Mouse (Mus musculus) kidney, embryonic 14.5 days (tissue): Measurements from ENCODE around the gene Ift140. TPM values are rescaled to one million over a fixed set of nuclear protein-coding genes. Genes with fewer than 3 reads are reported as not detected.
A peak's percentile ranks its signal among the peaks of the same experiment; 100 is the strongest.

ENCODE experiments used
- ATAC-seq: fragments of 200-750 bp; cut with Nextera tagmentation; 2 replicates; pipeline ENCODE4 v1.8.0; 2017; ENCODE audit warnings: moderate number of reproducible peaks, mild to moderate bottlenecking, moderate TSS enrichment, moderate library complexity; ENCODE audit not compliant: low FRiP score, low TSS enrichment
- H3K27ac ChIP-seq: fragments of 300-500 bp; sonication (generic); 2 replicates; pipeline ENCODE4 v1.5.1; 2014; ENCODE audit warnings: low read depth, mild to moderate bottlenecking, low read length, moderate library complexity, mixed read lengths
- H3K27me3 ChIP-seq: fragments of 300-500 bp; sonication (generic); 2 replicates; pipeline ENCODE4 v1.6.1; 2014; ENCODE audit warnings: mild to moderate bottlenecking, low read length; ENCODE audit not compliant: control insufficient read depth, insufficient read depth
- H3K36me3 ChIP-seq: fragments of 300-500 bp; sonication (generic); 2 replicates; pipeline ENCODE4 v1.6.1; 2014; ENCODE audit warnings: low read length, mixed read lengths; ENCODE audit not compliant: control insufficient read depth, insufficient read depth
- H3K4me1 ChIP-seq: fragments of 300-500 bp; sonication (generic); 2 replicates; pipeline ENCODE4 v1.6.1; 2014; ENCODE audit warnings: low read length, mixed read lengths; ENCODE audit not compliant: control insufficient read depth, insufficient read depth
- H3K4me2 ChIP-seq: fragments of 300-500 bp; sonication (generic); replicated peaks from 2 replicates; pipeline ENCODE4 v1.6.1; 2014; ENCODE audit warnings: low read depth, mild to moderate bottlenecking, low read length
- H3K4me3 ChIP-seq: fragments of 300-500 bp; sonication (generic); 2 replicates; pipeline ENCODE4 v1.5.1; 2014; ENCODE audit warnings: mild to moderate bottlenecking, low read length
- H3K9ac ChIP-seq: fragments of 300-500 bp; sonication (generic); 2 replicates; pipeline ENCODE4 v1.6.1; 2014; ENCODE audit warnings: low read depth, mild to moderate bottlenecking, low read length, moderate library complexity
- H3K9me3 ChIP-seq: fragments of 300-500 bp; sonication (generic); 2 replicates; pipeline ENCODE4 v1.6.1; 2016; ENCODE audit warnings: low read length; ENCODE audit not compliant: control insufficient read depth
- WGBS: fragments of 180-500 bp; shearing (Covaris S2); extraction: QIAGEN DNeasy Blood & Tissue Kit; methylation state at CpG from one replicate; pipeline ENCODE4 v1.1.7; 2014; 5-methylcytosine and 5-hydroxymethylcytosine counted together
- polyA plus RNA-seq: library from polyadenylated mRNA; unstranded; fragments of >200 nt; fragmentation: Nextera tagmentation; extraction: Ambion mirVana; gene quantifications from 2 replicates; pipeline ENCODE4 v1.2.1, GENCODE M21; 2014

Gene Ift140
- polyA plus RNA-seq, 1 experiment from 2014 or later: 23.6 TPM

DNA sequence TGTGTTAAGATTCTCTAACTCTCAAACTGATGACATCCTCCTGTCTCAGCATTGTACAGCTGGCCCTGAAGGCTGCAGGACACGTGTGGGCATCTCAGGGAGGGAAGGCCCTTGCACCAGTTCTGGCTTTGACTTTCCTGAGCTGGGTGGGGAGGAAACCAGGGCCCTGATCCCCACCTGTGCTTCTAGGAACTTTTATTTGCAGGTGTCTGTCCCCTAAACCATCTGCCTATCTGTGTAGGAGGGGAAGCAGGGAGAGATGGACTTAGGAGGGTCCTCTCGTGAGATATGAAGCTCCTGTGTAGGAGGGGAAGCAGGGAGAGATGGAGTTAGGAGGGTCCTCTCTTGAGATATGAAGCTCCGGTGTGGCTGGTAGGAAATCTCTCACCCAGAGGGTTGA is 67.0 kb downstream of the Ift140 start:
- Histone ChIP-seq H3K9me3 (no peaks in the 10 kb centered on the region), H3K27me3 (no peaks in the 10 kb centered on the region), H3K4me3 (no peak overlapping the region), H3K27ac (peak overlapping the region; percentile 93), H3K4me2 (no peak overlapping the region), H3K4me1 (peaks cover 27% of the 10 kb centered on the region), H3K36me3 (no peaks in the 10 kb centered on the region), H3K9ac (peak overlapping the region; percentile 12; the same call in 1 of the 2 replicates)
- WGBS: 33% methylated on average over 3 of the region's 3 CpGs
- ATAC-seq: peak; percentile 3; the same call in 1 of the 2 replicates

DNA sequence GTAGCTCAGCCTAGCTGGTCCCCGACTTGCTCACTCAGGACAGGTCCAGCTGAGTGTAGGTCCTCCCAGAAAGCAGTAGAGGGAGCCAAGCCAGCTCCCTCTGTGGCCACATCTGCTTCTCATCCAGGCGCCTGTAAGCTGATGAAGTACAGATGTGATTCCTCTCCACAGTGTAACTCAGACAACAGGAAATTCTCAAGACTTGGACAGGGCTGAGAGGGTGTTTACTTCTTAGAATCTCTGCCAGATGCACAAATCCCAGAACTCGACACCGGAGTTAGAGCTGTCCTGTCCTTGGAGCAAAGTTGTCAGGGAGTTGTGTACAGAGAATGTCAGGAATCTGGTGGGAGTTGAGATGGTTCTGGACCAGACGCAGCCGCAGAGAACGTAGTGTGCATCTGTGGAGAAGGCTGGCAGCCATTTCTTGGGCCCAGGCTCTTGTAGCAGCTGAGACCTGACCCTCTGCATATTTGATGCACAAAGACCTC is 67.6 kb downstream of the Ift140 start, which contains the start of gene Tmem204:
Gene Tmem204, minus strand, starts transcription at position 148 of the 488 bp plus-strand sequence.
- 32% methylated on average over 7 of the region's 7 CpGs for WGBS
- H3K4me1 ChIP-seq: peaks cover 27% of the 10 kb centered on the region
- peak within 1 kb of the TSS; percentile 12; the same call in 1 of the 2 replicates for H3K9ac ChIP-seq

DNA sequence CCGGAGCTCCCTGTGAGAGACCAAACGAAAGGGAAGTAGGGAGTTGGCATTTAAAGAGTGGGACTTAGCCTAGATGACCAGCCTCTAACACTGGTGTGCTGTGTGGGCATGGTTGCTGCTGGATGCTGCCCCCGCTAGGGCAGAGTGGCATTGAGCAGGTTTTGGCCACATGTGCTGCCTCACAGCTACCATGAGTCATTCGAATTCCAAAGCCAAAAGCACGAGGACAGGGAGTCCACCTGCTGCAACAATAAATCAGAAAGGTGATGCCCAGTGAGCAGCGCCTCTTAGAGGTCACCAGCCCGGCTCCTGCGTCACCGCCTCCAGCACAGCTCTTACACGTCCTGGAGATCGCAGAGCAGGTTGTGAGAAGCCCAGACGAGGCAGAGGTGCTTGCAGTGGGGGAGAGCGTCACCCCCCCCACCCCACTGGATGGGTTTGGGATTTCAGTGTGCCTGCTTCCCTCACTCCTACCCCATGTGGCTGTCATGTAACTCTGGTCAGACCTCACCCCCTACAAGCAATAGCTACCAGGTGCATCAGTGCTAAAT is 69.0 kb downstream of the Ift140 start:
- WGBS: 63% methylated on average over 13 of the region's 13 CpGs
- ATAC-seq: no peak

More for the DNA sequence above, 67.6 kb downstream of the Ift140 start, which contains the start of gene Tmem204:
- peak within 1 kb of the TSS; percentile 93 for H3K27ac ChIP-seq
- ATAC-seq: peak; percentile 88
- H3K4me3 ChIP-seq: no peak within 1 kb of the TSS
- no peaks in the 10 kb centered on the region for H3K27me3 ChIP-seq
- no peaks in the 10 kb centered on the region for H3K9me3 ChIP-seq
- 0 out of 2 replicates have a peak, but pooled peaks cover 1% of the 10 kb centered on the region for H3K36me3 ChIP-seq
- H3K4me2 ChIP-seq: no peak within 1 kb of the TSS

DNA sequence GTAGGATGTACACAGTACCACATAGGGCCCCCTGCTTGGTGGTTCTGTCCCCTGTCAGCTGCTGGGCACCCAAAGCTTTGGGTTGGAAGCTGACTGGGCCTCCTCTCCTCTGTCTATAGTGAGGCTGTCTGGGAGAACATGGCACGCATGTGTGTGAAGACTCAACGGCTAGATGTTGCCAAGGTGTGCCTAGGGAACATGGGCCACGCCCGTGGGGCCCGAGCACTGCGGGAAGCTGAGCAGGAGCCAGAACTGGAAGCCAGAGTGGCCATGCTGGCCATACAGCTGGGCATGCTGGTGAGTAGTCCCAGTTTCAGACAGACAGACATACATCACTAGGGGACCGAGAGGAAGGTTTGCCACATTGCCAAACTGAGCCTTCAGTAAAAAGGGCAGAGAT is 70.8 kb downstream of the Ift140 start:
- 90% methylated on average over 7 of the region's 7 CpGs for WGBS
- ATAC-seq: no peak
- H3K4me1 ChIP-seq: peaks cover 18% of the 10 kb centered on the region; the same call in 1 of the 2 replicates

More for the DNA sequence above, 69.0 kb downstream of the Ift140 start:
- peaks cover 27% of the 10 kb centered on the region for H3K4me1 ChIP-seq
- no peaks in the 10 kb centered on the region for H3K27me3 ChIP-seq
- H3K4me2 ChIP-seq: no peak overlapping the region
- no peak overlapping the region; the same call in 1 of the 2 replicates for H3K27ac ChIP-seq
- no peak overlapping the region for H3K9ac ChIP-seq
- H3K36me3 ChIP-seq: 0 out of 2 replicates have a peak, but pooled peaks cover 5% of the 10 kb centered on the region
- no peaks in the 10 kb centered on the region for H3K9me3 ChIP-seq
- no peak overlapping the region for H3K4me3 ChIP-seq

DNA sequence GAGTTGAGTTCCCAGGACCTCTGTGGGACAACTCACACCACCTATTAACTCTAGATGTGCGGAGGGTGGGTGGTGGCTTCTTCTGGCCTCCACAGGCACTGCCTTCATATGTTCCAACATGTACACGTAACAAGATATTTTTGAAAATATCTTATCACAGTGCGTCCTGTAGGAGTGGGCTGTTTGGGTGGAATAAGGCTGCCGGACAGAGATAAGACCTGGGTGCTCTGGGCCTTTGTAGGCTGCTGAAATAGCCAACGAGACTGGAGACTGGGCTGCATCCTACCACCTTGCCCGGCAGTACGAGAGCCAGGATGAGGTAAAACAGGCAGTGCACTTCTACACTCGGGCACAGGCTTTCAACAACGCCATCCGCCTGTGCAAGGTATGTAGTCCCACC is 73.3 kb downstream of the Ift140 start:
- Histone ChIP-seq H3K27ac (no peak overlapping the region), H3K4me1 (0 out of 2 replicates have a peak, but pooled peaks cover 4% of the 10 kb centered on the region), H3K27me3 (no peaks in the 10 kb centered on the region), H3K4me3 (no peak overlapping the region), H3K9ac (no peak overlapping the region), H3K9me3 (no peaks in the 10 kb centered on the region), H3K36me3 (peaks cover 10% of the 10 kb centered on the region; the same call in 1 of the 2 replicates), H3K4me2 (no peak overlapping the region)
- 94% methylated on average over 10 of the region's 10 CpGs for WGBS
- no peak for ATAC-seq

More for the DNA sequence above, 70.8 kb downstream of the Ift140 start:
- H3K27me3 ChIP-seq: no peaks in the 10 kb centered on the region
- H3K27ac ChIP-seq: no peak overlapping the region
- no peaks in the 10 kb centered on the region for H3K9me3 ChIP-seq
- H3K4me3 ChIP-seq: no peak overlapping the region
- H3K4me2 ChIP-seq: no peak overlapping the region
- no peak overlapping the region for H3K9ac ChIP-seq
- peaks cover 8% of the 10 kb centered on the region; the same call in 1 of the 2 replicates for H3K36me3 ChIP-seq

DNA sequence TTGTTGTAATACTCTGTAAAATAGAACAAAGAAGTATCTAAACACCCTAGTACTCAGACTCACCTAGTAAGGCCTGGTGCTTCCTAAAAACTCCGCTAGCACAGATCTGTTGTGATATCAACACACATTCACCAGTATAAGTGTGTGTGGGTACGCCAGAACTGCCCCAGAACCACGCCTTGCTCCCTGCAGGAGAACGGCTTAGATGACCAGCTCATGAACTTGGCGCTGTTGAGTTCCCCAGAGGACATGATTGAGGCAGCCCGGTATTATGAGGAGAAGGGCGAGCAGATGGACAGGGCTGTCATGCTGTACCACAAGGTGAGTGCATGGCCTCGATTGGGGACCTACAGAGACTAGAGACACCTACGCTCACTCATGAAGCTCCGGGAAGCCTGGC is 74.6 kb downstream of the Ift140 start:
- Histone ChIP-seq H3K27me3 (no peaks in the 10 kb centered on the region), H3K9ac (no peak overlapping the region), H3K4me1 (no peaks in the 10 kb centered on the region), H3K9me3 (no peaks in the 10 kb centered on the region), H3K4me2 (no peak overlapping the region), H3K36me3 (peaks cover 10% of the 10 kb centered on the region; the same call in 1 of the 2 replicates), H3K27ac (no peak overlapping the region), H3K4me3 (no peak overlapping the region)
- 95% methylated on average over 10 of the region's 10 CpGs for WGBS
- no peak for ATAC-seq

DNA sequence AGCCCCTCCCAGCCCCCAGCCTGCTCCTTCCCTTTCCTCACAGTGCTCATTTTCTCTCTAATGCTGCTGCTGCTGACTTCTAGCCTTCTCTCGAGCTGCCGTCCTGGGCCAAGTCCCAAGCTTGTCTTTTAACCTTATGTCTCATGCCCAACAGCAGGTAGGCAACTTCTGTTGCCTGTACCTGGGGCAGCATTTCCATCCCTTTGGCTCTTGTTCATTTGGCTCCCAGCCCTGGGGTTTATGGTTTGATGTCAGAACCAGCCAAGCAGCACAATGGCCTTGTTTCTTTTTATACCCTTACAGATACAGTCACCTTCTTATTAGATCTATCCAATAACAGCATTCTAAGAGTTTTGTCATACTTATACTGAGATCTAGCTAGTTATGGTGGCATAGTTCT is 80.3 kb downstream of the Ift140 start:
- Histone ChIP-seq H3K4me2 (no peak overlapping the region), H3K27me3 (no peaks in the 10 kb centered on the region), H3K9me3 (no peaks in the 10 kb centered on the region), H3K27ac (no peak overlapping the region), H3K9ac (no peak overlapping the region), H3K36me3 (peaks cover 40% of the 10 kb centered on the region), H3K4me3 (no peak overlapping the region), H3K4me1 (no peaks in the 10 kb centered on the region)
- no peak for ATAC-seq
- WGBS: 95% methylated on average over 2 of the region's 2 CpGs

DNA sequence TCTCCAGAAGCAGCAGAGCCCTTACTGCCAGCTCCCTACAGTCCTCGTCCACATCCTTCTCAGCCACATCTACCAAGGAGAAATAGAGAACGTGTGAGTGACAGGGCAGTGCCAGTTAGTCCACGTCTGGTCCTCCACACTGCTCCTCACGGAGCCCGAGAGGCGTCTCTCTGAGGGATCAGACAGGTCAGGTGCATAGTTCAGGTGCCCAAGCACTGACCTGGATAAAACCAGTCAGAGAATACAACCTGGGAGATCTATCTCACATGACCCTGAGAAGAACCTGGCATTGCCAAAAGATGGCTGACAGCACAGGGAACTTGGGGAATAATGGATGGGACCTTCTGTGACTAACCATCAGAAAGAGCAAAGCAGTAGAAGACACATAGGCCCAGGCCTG is 84.2 kb downstream of the Ift140 start:
- Histone ChIP-seq H3K9me3 (no peaks in the 10 kb centered on the region), H3K9ac (no peak overlapping the region), H3K27me3 (no peaks in the 10 kb centered on the region), H3K4me2 (no peak overlapping the region), H3K36me3 (peaks cover 73% of the 10 kb centered on the region), H3K27ac (no peak overlapping the region), H3K4me1 (no peaks in the 10 kb centered on the region), H3K4me3 (no peak overlapping the region)
- no peak for ATAC-seq
- WGBS: 93% methylated on average over 6 of the region's 6 CpGs

DNA sequence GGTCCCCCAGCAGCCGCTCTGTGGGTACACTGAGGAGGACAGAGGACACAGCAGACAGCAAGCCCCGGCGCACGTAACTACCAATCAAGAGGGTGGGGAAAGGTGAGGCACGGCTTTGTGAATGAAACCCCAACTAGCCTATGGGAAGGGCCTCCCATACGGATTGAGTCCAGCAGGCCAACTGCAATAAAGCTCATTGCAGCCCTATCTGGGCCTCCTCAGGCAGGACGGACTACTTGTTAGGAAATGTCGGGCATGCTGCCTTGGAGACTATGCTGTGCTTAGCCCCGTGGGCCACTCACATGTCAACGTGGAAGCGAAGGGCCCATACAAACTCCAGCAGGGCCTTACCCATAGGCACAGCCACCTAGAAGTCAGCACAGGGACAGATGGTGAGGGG is 85.5 kb downstream of the Ift140 start:
- Histone ChIP-seq H3K9me3 (no peaks in the 10 kb centered on the region), H3K4me2 (no peak overlapping the region), H3K27ac (no peak overlapping the region), H3K36me3 (peaks cover 84% of the 10 kb centered on the region), H3K4me3 (no peak overlapping the region), H3K27me3 (no peaks in the 10 kb centered on the region), H3K9ac (no peak overlapping the region), H3K4me1 (no peaks in the 10 kb centered on the region)
- 95% methylated on average over 11 of the region's 11 CpGs for WGBS
- ATAC-seq: no peak
